In genomic region chr1:21960421-21961250, GRCm38 (mm10) we compare ENCODE assay signal across 9 mouse cellular contexts. TPM values are rescaled to one million over a fixed set of nuclear protein-coding genes. Genes with fewer than 3 reads are reported as not detected.
DNase-seq lines count a peak whose midpoint lies in the region; ATAC-seq lines count a peak whose summit lies in the region.
"Had no signal": no experiment of that assay in that cellular context is flagged by ENCODE, and none has a peak within 500 bp of the region (broad histone marks: within the 10 kb centered on the region; RNA-seq: fewer than 3 reads in every experiment).

No protein-coding gene starts in this region.

- peak; percentile 59 to 60 for DNase-seq in cerebellum, postnatal 10 days
- no peak for DNase-seq in cerebellum, postnatal 36 days
- DNase-seq in T-cell, adult 2 months (ENCODE audit: low spot score): peak; percentile 24
- no peak for DNase-seq in limb, embryonic 11.5 days (ENCODE audit: low spot score)
- DNase-seq in spleen, postnatal 4 days (ENCODE audit: low spot score in 2 of 2): peak; percentile 30 to 67

- no peaks in the 10 kb centered on the region for H3K27me3 ChIP-seq in forebrain, embryonic 16.5 days (replicated peaks; ENCODE audit: control insufficient read depth, insufficient read depth, low read length)
- H3K27me3 ChIP-seq in hindbrain, embryonic 13.5 days: peaks cover 27% of the 10 kb centered on the region
- peaks cover 10% of the 10 kb centered on the region for H3K27me3 ChIP-seq in limb, embryonic 11.5 days (ENCODE audit: control insufficient read depth, insufficient read depth, low read length)
- H3K27me3 ChIP-seq in midbrain, embryonic 12.5 days: peaks cover 32% of the 10 kb centered on the region

- 2% methylated on average over 48 of the region's 48 CpGs for WGBS in forebrain, embryonic 16.5 days
- WGBS in hindbrain, embryonic 13.5 days: 1% methylated on average over 38 of the region's 48 CpGs
- under 1% methylated on average over 48 of the region's 48 CpGs for WGBS in limb, embryonic 11.5 days
- WGBS in midbrain, embryonic 12.5 days: 2% methylated on average over 48 of the region's 48 CpGs

- ATAC-seq in forebrain, embryonic 16.5 days: peak; percentile 34
- ATAC-seq in hindbrain, embryonic 13.5 days (ENCODE audit: low FRiP score): peak; percentile 76
- ATAC-seq in limb, embryonic 11.5 days (ENCODE audit: insufficient number of reproducible peaks, low FRiP score, low TSS enrichment, low read depth): peak; percentile 32
- peak; percentile 65 for ATAC-seq in midbrain, embryonic 12.5 days (ENCODE audit: low FRiP score, low read depth)

- peaks cover 17% of the 10 kb centered on the region for H3K4me1 ChIP-seq in forebrain, embryonic 16.5 days (replicated peaks; ENCODE audit: control insufficient read depth, insufficient read depth, low read length)
- H3K4me1 ChIP-seq in hindbrain, embryonic 13.5 days (replicated peaks): peaks cover 21% of the 10 kb centered on the region
- H3K4me1 ChIP-seq in limb, embryonic 11.5 days (ENCODE audit: control insufficient read depth, insufficient read depth, low read length): peaks cover 6% of the 10 kb centered on the region
- H3K4me1 ChIP-seq in midbrain, embryonic 12.5 days: peaks cover 14% of the 10 kb centered on the region

- H3K36me3 ChIP-seq in forebrain, embryonic 16.5 days (ENCODE audit: control insufficient read depth, insufficient read depth): no peaks in the 10 kb centered on the region
- H3K36me3 ChIP-seq in hindbrain, embryonic 13.5 days: no peaks in the 10 kb centered on the region
- no peaks in the 10 kb centered on the region for H3K36me3 ChIP-seq in limb, embryonic 11.5 days (ENCODE audit: control insufficient read depth, insufficient read depth, low read length)
- no peaks in the 10 kb centered on the region for H3K36me3 ChIP-seq in midbrain, embryonic 12.5 days

- H3K4me2 ChIP-seq in forebrain, embryonic 16.5 days (ENCODE audit: low read length): peak overlapping the region; percentile 96
- peak overlapping the region; percentile 97 for H3K4me2 ChIP-seq in hindbrain, embryonic 13.5 days
- H3K4me2 ChIP-seq in limb, embryonic 11.5 days (ENCODE audit: low read depth, severe bottlenecking): peak overlapping the region; percentile 98
- H3K4me2 ChIP-seq in midbrain, embryonic 12.5 days (replicated peaks): peak overlapping the region; percentile 98

- peak overlapping the region; percentile 61 for H3K27ac ChIP-seq in forebrain, embryonic 16.5 days (ENCODE audit: low read length)
- peak overlapping the region; percentile 23; the same call in 1 of the 2 replicates for H3K27ac ChIP-seq in hindbrain, embryonic 13.5 days
- no peak overlapping the region for H3K27ac ChIP-seq in limb, embryonic 11.5 days (replicated peaks; ENCODE audit: low read depth, low read length)
- H3K27ac ChIP-seq in midbrain, embryonic 12.5 days (replicated peaks): no peak overlapping the region
- H3K27ac ChIP-seq: macrophage had no signal

- peak overlapping the region; percentile 73 for H3K9ac ChIP-seq in forebrain, embryonic 16.5 days (replicated peaks; ENCODE audit: low read depth, low read length)
- peak overlapping the region; percentile 77 for H3K9ac ChIP-seq in hindbrain, embryonic 13.5 days
- peak overlapping the region; percentile 56 for H3K9ac ChIP-seq in limb, embryonic 11.5 days (ENCODE audit: low read length)
- peak overlapping the region; percentile 67 for H3K9ac ChIP-seq in midbrain, embryonic 12.5 days (replicated peaks)

- no peaks in the 10 kb centered on the region for H3K9me3 ChIP-seq in forebrain, embryonic 16.5 days (ENCODE audit: control insufficient read depth, low read length)
- H3K9me3 ChIP-seq in hindbrain, embryonic 13.5 days: no peaks in the 10 kb centered on the region
- no peaks in the 10 kb centered on the region for H3K9me3 ChIP-seq in limb, embryonic 11.5 days (ENCODE audit: control insufficient read depth, low read length)
- no peaks in the 10 kb centered on the region for H3K9me3 ChIP-seq in midbrain, embryonic 12.5 days

- peak overlapping the region; percentile 76 for H3K4me3 ChIP-seq in forebrain, embryonic 16.5 days (replicated peaks; ENCODE audit: low read length)
- peak overlapping the region; percentile 69 for H3K4me3 ChIP-seq in hindbrain, embryonic 13.5 days
- H3K4me3 ChIP-seq in limb, embryonic 11.5 days (ENCODE audit: low read depth, low read length): peak overlapping the region; percentile 54
- peak overlapping the region; percentile 80 for H3K4me3 ChIP-seq in midbrain, embryonic 12.5 days

RNA-seq across cellular contexts. Expression of gene Kcnq5, which starts 1.1 kb away (rescaled TPM):
- polyA plus RNA-seq in forebrain, embryonic 16.5 days (2015; fragmentation: Nextera tagmentation; extraction: Ambion mirVana): 3.3 and 3.8 TPM in 2 replicates
- polyA plus RNA-seq in hindbrain, embryonic 13.5 days (2015; fragmentation: Nextera tagmentation; extraction: Ambion mirVana): 1.1 and 1.5 TPM in 2 replicates
- polyA plus RNA-seq in limb, embryonic 11.5 days (2014; fragmentation: Nextera tagmentation; extraction: Ambion mirVana): 0.61 and 0.74 TPM in 2 replicates
- polyA plus RNA-seq in midbrain, embryonic 12.5 days (2016; fragmentation: Nextera tagmentation; extraction: Ambion mirVana): 1.0 and 1.5 TPM in 2 replicates
- polyA plus RNA-seq: macrophage had no signal

Comparison
In these comparisons a context has a peak if more than half of its experiments do, and no peak if none do; other contexts are left out.
1. DNase-seq: peak in cerebellum, postnatal 10 days (2 of 2), T-cell, adult 2 months (single experiment) and spleen, postnatal 4 days (2 of 2); none in cerebellum, postnatal 36 days (0 of 2) and limb, embryonic 11.5 days (single experiment).
2. H3K27ac ChIP-seq: peak in forebrain, embryonic 16.5 days (single experiment) and hindbrain, embryonic 13.5 days (single experiment); none in limb, embryonic 11.5 days (single experiment) and midbrain, embryonic 12.5 days (single experiment).
3. Peak in every context shown above with its lines, with median percentiles within 50 percentile points of each other: ATAC-seq, H3K4me2 ChIP-seq, H3K4me3 ChIP-seq and H3K9ac ChIP-seq.